Mouse (Mus musculus): ENCODE measurements around the gene Hist1h3c.

Hist1h3c gene

DNA sequence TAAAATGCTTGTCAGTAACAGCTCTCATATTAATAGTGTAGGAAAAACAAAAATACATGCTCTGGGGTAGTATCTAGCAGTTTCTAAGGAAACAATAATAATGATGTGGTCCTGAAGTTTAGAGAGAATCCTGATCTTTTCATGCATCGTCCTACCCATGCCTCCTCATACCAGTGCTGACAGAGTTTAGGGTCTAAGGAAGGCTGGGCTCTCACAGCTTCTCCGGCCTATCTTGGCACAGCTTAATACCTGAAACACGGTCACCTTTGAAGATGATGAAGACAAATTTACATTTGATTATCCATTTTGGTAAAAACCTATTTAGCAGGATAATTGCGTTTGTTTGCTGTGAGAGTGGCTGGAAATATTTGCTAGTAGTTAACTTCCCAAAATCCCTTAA lies 1.4 kb downstream of the Hist1h3c start:
- Histone ChIP-seq H3K4me1 (replicated peaks; ENCODE audit: low read depth, low read length) (peaks cover 30% of the 10 kb centered on the region), H3K27me3 (ENCODE audit: insufficient read depth, low read length) (no peaks in the 10 kb centered on the region), H3K4me3 (replicated peaks; ENCODE audit: low read length) (peak overlapping the region; percentile 73), H3K9me3 (ENCODE audit: low read length) (no peaks in the 10 kb centered on the region), H3K36me3 (ENCODE audit: insufficient read depth, low read length) (no peaks in the 10 kb centered on the region)
- TF ChIP-seq CTCF (conservative IDR thresholded peaks at IDR 0.05; ENCODE audit: low read length) (no peak), NANOG (IDR thresholded peaks at IDR 0.05; ENCODE audit: borderline replicate concordance, low read length) (no peak)

DNA sequence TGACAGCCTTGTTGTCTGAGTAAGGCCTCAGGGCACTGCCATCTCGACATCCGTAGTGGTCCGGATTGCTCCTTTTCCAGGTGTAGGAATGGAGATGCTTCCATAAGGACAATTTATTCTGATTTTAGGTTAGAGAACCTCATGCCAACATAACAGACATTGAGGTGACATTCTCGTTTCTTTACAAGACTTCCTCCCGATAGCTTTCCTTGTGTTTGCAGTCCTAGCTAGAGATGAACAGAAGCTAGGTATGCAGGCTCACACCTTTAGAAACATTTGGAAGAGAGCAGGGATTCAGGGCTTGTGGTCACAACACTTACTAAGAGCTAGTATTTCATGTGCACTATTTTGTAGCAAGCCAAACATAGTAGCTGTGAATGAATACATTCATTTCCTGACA lies 2.2 kb downstream of the Hist1h3c start:
- Histone ChIP-seq H3K9me3 (ENCODE audit: low read length) (no peaks in the 10 kb centered on the region), H3K27me3 (ENCODE audit: insufficient read depth, low read length) (no peaks in the 10 kb centered on the region), H3K36me3 (ENCODE audit: insufficient read depth, low read length) (no peaks in the 10 kb centered on the region), H3K4me1 (replicated peaks; ENCODE audit: low read depth, low read length) (peaks cover 23% of the 10 kb centered on the region), H3K4me3 (replicated peaks; ENCODE audit: low read length) (peak overlapping the region; percentile 73)
- TF ChIP-seq POU5F1 (IDR thresholded peaks at IDR 0.05; ENCODE audit: borderline replicate concordance, low read length) (no peak), CTCF (conservative IDR thresholded peaks at IDR 0.05; ENCODE audit: low read length) (no peak), NANOG (IDR thresholded peaks at IDR 0.05; ENCODE audit: borderline replicate concordance, low read length) (no peak)

DNA sequence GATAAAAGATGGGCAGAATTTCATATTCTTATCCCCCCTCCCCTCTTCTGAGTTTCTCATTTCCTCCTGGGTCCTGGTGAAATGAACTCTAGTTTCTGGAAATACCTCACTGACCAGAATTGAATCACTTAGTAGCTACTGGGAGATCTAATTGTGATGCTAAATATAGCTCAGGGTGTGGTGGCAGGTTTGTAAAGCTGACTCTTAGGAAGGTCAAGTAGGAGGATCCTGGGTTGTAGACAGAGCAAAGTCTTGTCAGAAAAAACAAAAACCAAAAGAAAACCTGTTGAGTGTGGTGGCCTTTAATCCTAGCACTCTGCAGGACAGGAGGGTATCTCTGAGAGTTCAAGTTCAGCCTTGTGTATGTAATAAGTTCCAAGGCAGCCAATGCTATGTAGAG lies 3.4 kb downstream of the Hist1h3c start:
- Histone ChIP-seq H3K9me3 (ENCODE audit: low read length) (no peaks in the 10 kb centered on the region), H3K4me1 (replicated peaks; ENCODE audit: low read depth, low read length) (peaks cover 28% of the 10 kb centered on the region), H3K4me3 (replicated peaks; ENCODE audit: low read length) (peak overlapping the region; percentile 46; the same call in 1 of the 2 replicates), H3K36me3 (ENCODE audit: insufficient read depth, low read length) (no peaks in the 10 kb centered on the region), H3K27me3 (ENCODE audit: insufficient read depth, low read length) (no peaks in the 10 kb centered on the region)
- TF ChIP-seq POU5F1 (IDR thresholded peaks at IDR 0.05; ENCODE audit: borderline replicate concordance, low read length) = 0 out of 2 replicates have a peak, but pooled peaks have one; percentile 52
- no peak for TF ChIP-seq CTCF (conservative IDR thresholded peaks at IDR 0.05; ENCODE audit: low read length)

DNA sequence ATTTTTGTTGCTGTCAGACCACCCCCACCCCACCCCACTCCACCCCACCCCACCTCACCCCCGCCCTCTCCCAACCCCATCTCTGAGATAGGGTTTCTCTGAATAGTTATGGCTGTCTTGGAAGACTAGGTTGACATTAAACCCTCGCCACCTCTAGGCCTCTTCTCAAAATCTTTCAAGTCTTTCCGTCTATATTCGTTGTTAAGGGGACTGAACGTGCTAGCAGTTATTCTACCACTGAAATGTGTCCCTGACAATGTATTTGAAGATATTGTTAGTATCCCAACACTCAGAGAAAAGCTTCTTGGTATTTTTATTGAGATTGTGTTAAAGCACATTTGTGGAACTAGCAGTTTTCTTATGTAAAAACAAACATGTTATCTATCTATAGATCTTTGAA lies 4.5 kb downstream of the Hist1h3c start:
- no peak for TF ChIP-seq NANOG (IDR thresholded peaks at IDR 0.05; ENCODE audit: borderline replicate concordance, low read length)
- no peak for TF ChIP-seq CTCF (conservative IDR thresholded peaks at IDR 0.05; ENCODE audit: low read length)
- no peak for TF ChIP-seq POU5F1 (IDR thresholded peaks at IDR 0.05; ENCODE audit: borderline replicate concordance, low read length)
- no peaks in the 10 kb centered on the region for H3K9me3 ChIP-seq (ENCODE audit: low read length)
- H3K36me3 ChIP-seq (ENCODE audit: insufficient read depth, low read length) = no peaks in the 10 kb centered on the region
- H3K4me1 ChIP-seq (replicated peaks; ENCODE audit: low read depth, low read length) = peaks cover 29% of the 10 kb centered on the region
- H3K27me3 ChIP-seq (ENCODE audit: insufficient read depth, low read length) = no peaks in the 10 kb centered on the region
- peak overlapping the region; percentile 46; the same call in 1 of the 2 replicates for H3K4me3 ChIP-seq (replicated peaks; ENCODE audit: low read length)

GRCm38 (mm10) chr13:23740256-23740840 lies 5.1 kb downstream of the Hist1h3c start:
- Histone ChIP-seq H3K27me3 (ENCODE audit: insufficient read depth, low read length) (no peaks in the 10 kb centered on the region), H3K36me3 (ENCODE audit: insufficient read depth, low read length) (no peaks in the 10 kb centered on the region), H3K4me1 (replicated peaks; ENCODE audit: low read depth, low read length) (peaks cover 29% of the 10 kb centered on the region), H3K9me3 (ENCODE audit: low read length) (no peaks in the 10 kb centered on the region), H3K4me3 (replicated peaks; ENCODE audit: low read length) (peak overlapping the region; percentile 81)
- TF ChIP-seq CTCF (conservative IDR thresholded peaks at IDR 0.05; ENCODE audit: low read length) (no peak), NANOG (IDR thresholded peaks at IDR 0.05; ENCODE audit: borderline replicate concordance, low read length) (no peak), POU5F1 (IDR thresholded peaks at IDR 0.05; ENCODE audit: borderline replicate concordance, low read length) (no peak)

GRCm38 (mm10) chr13:23739922-23740252 lies 5.5 kb downstream of the Hist1h3c start:
- TF ChIP-seq POU5F1 (IDR thresholded peaks at IDR 0.05; ENCODE audit: borderline replicate concordance, low read length) (no peak), NANOG (IDR thresholded peaks at IDR 0.05; ENCODE audit: borderline replicate concordance, low read length) (no peak), CTCF (conservative IDR thresholded peaks at IDR 0.05; ENCODE audit: low read length) (no peak)
- Histone ChIP-seq H3K4me1 (replicated peaks; ENCODE audit: low read depth, low read length) (peaks cover 29% of the 10 kb centered on the region), H3K36me3 (ENCODE audit: insufficient read depth, low read length) (no peaks in the 10 kb centered on the region), H3K9me3 (ENCODE audit: low read length) (no peaks in the 10 kb centered on the region), H3K4me3 (replicated peaks; ENCODE audit: low read length) (peak overlapping the region; percentile 81), H3K27me3 (ENCODE audit: insufficient read depth, low read length) (no peaks in the 10 kb centered on the region)

- no peaks in the 10 kb centered on the region for H3K36me3 ChIP-seq (ENCODE audit: insufficient read depth, low read length)
- H3K4me1 ChIP-seq (replicated peaks; ENCODE audit: low read depth, low read length) = peaks cover 28% of the 10 kb centered on the region
Observed at GRCm38 (mm10) chr13:23739069-23739921, 6.1 kb downstream of the Hist1h3c start.

DNA sequence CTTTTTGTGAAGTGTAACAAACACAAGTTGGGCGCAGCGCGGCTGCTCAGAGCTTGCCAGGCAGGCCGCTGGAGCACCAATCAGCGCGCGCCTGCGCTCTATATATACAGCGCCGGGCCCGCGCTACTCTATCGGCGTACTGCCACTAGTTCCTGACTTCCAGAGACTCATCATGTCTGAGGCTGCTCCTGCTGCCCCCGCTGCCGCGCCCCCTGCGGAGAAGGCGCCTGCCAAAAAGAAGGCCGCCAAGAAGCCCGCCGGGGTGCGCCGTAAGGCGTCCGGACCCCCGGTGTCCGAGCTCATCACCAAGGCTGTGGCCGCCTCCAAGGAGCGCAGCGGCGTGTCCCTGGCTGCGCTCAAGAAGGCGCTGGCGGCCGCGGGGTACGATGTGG lies 6.7 kb downstream of the Hist1h3c start, which contains the start of gene Hist1h1c:
Hist1h1c (plus strand) TSS at position 132 of the 392 bp plus-strand sequence.
- Histone ChIP-seq H3K4me1 (replicated peaks; ENCODE audit: low read depth, low read length) (peaks cover 22% of the 10 kb centered on the region), H3K4me3 (replicated peaks; ENCODE audit: low read length) (peak within 1 kb of the TSS; percentile 81), H3K9me3 (ENCODE audit: low read length) (no peaks in the 10 kb centered on the region), H3K36me3 (ENCODE audit: insufficient read depth, low read length) (no peaks in the 10 kb centered on the region), H3K27me3 (ENCODE audit: insufficient read depth, low read length) (no peaks in the 10 kb centered on the region)
- TF ChIP-seq POU5F1 (IDR thresholded peaks at IDR 0.05; ENCODE audit: borderline replicate concordance, low read length) (no peak), NANOG (IDR thresholded peaks at IDR 0.05; ENCODE audit: borderline replicate concordance, low read length) (no peak), CTCF (conservative IDR thresholded peaks at IDR 0.05; ENCODE audit: low read length) (no peak)

More at GRCm38 (mm10) chr13:23739069-23739921, 6.1 kb downstream of the Hist1h3c start:
- Histone ChIP-seq H3K9me3 (ENCODE audit: low read length) (no peaks in the 10 kb centered on the region), H3K27me3 (ENCODE audit: insufficient read depth, low read length) (no peaks in the 10 kb centered on the region), H3K4me3 (replicated peaks; ENCODE audit: low read length) (peak overlapping the region; percentile 81)
- TF ChIP-seq NANOG (IDR thresholded peaks at IDR 0.05; ENCODE audit: borderline replicate concordance, low read length) (0 out of 2 replicates have a peak, but pooled peaks have one; percentile 26), CTCF (conservative IDR thresholded peaks at IDR 0.05; ENCODE audit: low read length) (no peak), POU5F1 (IDR thresholded peaks at IDR 0.05; ENCODE audit: borderline replicate concordance, low read length) (no peak)

Data from E14TG2a.4 (cell line).